Mouse (Mus musculus): ENCODE results near the gene Dnah17. TPM values are rescaled to one million over a fixed set of nuclear protein-coding genes. Genes with fewer than 3 reads are reported as not detected.

The Dnah17 gene
- polyA plus RNA-seq, 1 experiment from 2014 or later, result 0.29 TPM

DNA sequence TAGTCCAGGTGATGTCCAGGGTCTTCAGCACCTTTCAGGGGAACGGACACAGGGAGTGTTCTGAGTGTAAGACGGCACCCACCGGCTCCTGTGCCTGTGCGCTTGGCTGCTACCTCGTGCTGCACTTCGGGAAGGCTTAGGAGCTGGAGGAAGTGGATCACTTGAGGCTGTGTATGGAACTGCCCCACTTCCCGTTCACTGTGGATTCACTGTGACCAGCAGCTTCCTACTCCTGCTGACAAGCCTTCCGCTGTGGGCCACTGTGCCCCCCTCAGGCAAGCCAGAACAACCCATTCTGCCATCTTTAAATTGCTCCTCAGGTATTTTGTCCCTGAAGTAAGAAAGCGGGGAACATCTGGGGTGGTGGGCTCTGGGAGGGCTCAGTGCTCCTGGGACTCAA, 35.4 kb downstream of the Dnah17 start:
- Histone ChIP-seq H3K4me1 (ENCODE audit: control insufficient read depth, insufficient read depth, low read length) (no peaks in the 10 kb centered on the region), H3K9me3 (ENCODE audit: control insufficient read depth, low read depth, low read length) (no peaks in the 10 kb centered on the region)
- WGBS, result 85% methylated on average over 9 of the region's 9 CpGs

DNA sequence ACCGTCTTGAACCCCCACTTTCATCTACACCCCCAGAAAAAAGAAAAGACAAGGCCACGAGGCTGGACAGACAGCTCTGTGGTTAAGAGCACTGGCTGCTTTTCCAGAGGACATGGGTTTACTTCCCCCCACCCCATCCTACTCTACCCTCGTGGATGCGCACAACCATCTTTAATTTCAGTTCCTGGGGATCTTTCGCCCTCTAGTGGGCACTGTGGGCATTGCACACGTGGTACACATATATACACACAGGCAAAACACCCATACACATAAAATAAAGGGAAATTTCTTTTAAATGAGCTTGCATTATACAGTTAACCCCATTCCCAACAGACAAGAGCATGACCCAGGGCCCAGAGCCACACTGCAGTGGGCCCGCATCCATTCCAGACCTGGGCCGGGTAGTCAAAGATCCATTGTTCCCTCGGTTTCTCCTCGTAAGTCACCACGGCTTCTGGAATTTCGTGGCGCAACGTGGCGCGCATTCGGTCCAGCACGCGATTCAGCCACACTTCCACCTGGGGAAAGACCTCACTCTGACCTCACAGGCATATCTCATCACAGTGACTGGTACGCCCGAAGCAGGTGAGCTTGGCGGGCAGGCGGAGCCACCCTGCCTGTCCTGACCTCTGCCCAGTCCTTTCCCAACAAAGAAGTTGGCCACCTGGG, 39.3 kb downstream of the Dnah17 start:
- WGBS, result 86% methylated on average over 23 of the region's 23 CpGs
- ATAC-seq (ENCODE audit: insufficient number of reproducible peaks, insufficient read depth, low FRiP score, low read depth), result no peak
- no peaks in the 10 kb centered on the region for H3K27me3 ChIP-seq (ENCODE audit: control insufficient read depth, insufficient read depth, low read length)
- no peak overlapping the region for H3K27ac ChIP-seq (ENCODE audit: low read length)
- no peak overlapping the region for H3K9ac ChIP-seq (replicated peaks; ENCODE audit: low read depth, low read length)
- no peak overlapping the region for H3K4me3 ChIP-seq (ENCODE audit: low read depth, low read length)
- no peak overlapping the region for H3K4me2 ChIP-seq (replicated peaks; ENCODE audit: low read depth, low read length)
- no peaks in the 10 kb centered on the region for H3K4me1 ChIP-seq (ENCODE audit: control insufficient read depth, insufficient read depth, low read length)
- no peaks in the 10 kb centered on the region for H3K9me3 ChIP-seq (ENCODE audit: control insufficient read depth, low read depth, low read length)
- no peaks in the 10 kb centered on the region for H3K36me3 ChIP-seq (ENCODE audit: control insufficient read depth, insufficient read depth, low read length)

More for the DNA sequence above, 35.4 kb downstream of the Dnah17 start:
- Histone ChIP-seq H3K27me3 (ENCODE audit: control insufficient read depth, insufficient read depth, low read length) (no peaks in the 10 kb centered on the region), H3K4me3 (ENCODE audit: low read depth, low read length) (no peak overlapping the region), H3K9ac (replicated peaks; ENCODE audit: low read depth, low read length) (no peak overlapping the region), H3K27ac (ENCODE audit: low read length) (no peak overlapping the region), H3K36me3 (ENCODE audit: control insufficient read depth, insufficient read depth, low read length) (no peaks in the 10 kb centered on the region), H3K4me2 (replicated peaks; ENCODE audit: low read depth, low read length) (no peak overlapping the region)
- ATAC-seq (ENCODE audit: insufficient number of reproducible peaks, insufficient read depth, low FRiP score, low read depth), result no peak

DNA sequence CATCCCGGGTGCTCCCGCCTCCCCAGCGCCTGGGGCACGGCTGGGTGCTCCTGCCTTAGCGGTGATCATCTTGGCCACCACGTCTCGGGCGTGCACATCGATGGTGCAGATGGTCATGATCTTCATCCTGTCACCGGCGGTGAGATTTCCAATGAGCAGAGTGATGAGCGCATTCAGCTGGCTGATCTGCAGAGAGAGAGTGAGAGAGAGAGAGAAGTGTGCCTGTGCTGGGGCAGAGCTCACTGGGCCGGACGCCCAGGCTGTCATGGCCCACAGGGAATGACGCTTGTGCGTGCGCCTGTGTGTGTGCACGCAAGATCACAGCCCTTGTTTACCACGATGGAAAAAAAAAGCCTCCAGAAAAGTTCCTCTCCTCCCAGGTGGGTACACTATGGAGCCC, 41.5 kb downstream of the Dnah17 start:
- no peak for ATAC-seq (ENCODE audit: insufficient number of reproducible peaks, insufficient read depth, low FRiP score, low read depth)
- H3K27ac ChIP-seq (ENCODE audit: low read length), result no peak overlapping the region
- no peaks in the 10 kb centered on the region for H3K36me3 ChIP-seq (ENCODE audit: control insufficient read depth, insufficient read depth, low read length)
- no peaks in the 10 kb centered on the region for H3K9me3 ChIP-seq (ENCODE audit: control insufficient read depth, low read depth, low read length)
- no peak overlapping the region for H3K4me2 ChIP-seq (replicated peaks; ENCODE audit: low read depth, low read length)
- peaks cover 17% of the 10 kb centered on the region for H3K4me1 ChIP-seq (ENCODE audit: control insufficient read depth, insufficient read depth, low read length)
- no peak overlapping the region for H3K9ac ChIP-seq (replicated peaks; ENCODE audit: low read depth, low read length)
- H3K4me3 ChIP-seq (ENCODE audit: low read depth, low read length), result no peak overlapping the region
- H3K27me3 ChIP-seq (ENCODE audit: control insufficient read depth, insufficient read depth, low read length), result no peaks in the 10 kb centered on the region
- 84% methylated on average over 19 of the region's 19 CpGs for WGBS

DNA sequence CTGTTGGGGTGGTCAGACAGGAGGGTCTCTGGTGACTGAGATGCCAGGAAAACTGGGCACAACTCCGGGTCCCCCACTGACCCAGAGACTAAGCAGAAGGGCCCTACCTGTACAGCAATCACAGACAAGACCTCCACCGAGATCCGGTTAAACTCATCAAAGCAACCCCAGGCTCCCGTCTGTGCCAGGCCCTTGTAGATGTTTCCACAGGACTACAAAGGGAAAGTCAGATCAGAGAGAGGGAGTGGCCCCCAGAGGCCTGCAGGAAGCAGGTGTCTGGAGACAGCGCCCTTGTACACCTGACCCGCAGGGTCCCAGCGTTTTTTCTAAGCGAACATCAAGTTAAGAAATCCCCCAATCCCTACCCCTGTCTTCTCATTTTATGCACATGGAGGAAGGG, 44.5 kb downstream of the Dnah17 start:
- no peak for ATAC-seq (ENCODE audit: insufficient number of reproducible peaks, insufficient read depth, low FRiP score, low read depth)
- Histone ChIP-seq H3K36me3 (ENCODE audit: control insufficient read depth, insufficient read depth, low read length) (no peaks in the 10 kb centered on the region), H3K9ac (replicated peaks; ENCODE audit: low read depth, low read length) (no peak overlapping the region), H3K4me2 (replicated peaks; ENCODE audit: low read depth, low read length) (no peak overlapping the region), H3K4me1 (ENCODE audit: control insufficient read depth, insufficient read depth, low read length) (peaks cover 17% of the 10 kb centered on the region), H3K4me3 (ENCODE audit: low read depth, low read length) (no peak overlapping the region), H3K27ac (ENCODE audit: low read length) (no peak overlapping the region), H3K9me3 (ENCODE audit: control insufficient read depth, low read depth, low read length) (no peaks in the 10 kb centered on the region), H3K27me3 (ENCODE audit: control insufficient read depth, insufficient read depth, low read length) (no peaks in the 10 kb centered on the region)
- 63% methylated on average over 8 of the region's 8 CpGs for WGBS

DNA sequence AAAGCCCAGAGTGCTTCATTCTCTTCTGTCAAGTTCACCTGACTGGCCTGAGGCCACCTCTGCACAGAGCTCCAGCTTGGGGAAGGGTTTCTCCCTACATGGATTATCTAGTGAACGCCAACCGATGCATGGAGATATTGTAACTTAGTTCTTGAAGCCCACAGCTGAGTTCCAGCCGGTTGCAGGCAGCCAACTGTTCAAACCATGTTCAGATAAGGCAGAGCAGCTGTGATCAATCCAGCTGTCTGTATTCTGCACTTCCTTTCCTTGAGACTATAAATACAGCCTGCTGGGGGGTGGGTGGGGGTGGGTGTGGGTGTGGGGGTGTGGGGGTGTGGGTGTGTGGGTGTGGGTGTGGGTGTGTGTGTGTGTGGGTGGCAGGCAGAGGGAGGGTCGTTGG, 45.3 kb downstream of the Dnah17 start:
- no peak overlapping the region for H3K4me3 ChIP-seq (ENCODE audit: low read depth, low read length)
- H3K27ac ChIP-seq (ENCODE audit: low read length), result peak overlapping the region; percentile 58; the same call in 1 of the 2 replicates
- H3K4me2 ChIP-seq (replicated peaks; ENCODE audit: low read depth, low read length), result no peak overlapping the region
- peaks cover 17% of the 10 kb centered on the region for H3K4me1 ChIP-seq (ENCODE audit: control insufficient read depth, insufficient read depth, low read length)
- no peak overlapping the region for H3K9ac ChIP-seq (replicated peaks; ENCODE audit: low read depth, low read length)
- ATAC-seq (ENCODE audit: insufficient number of reproducible peaks, insufficient read depth, low FRiP score, low read depth), result peak; percentile 35; the same call in 1 of the 2 replicates
- H3K36me3 ChIP-seq (ENCODE audit: control insufficient read depth, insufficient read depth, low read length), result no peaks in the 10 kb centered on the region
- no peaks in the 10 kb centered on the region for H3K9me3 ChIP-seq (ENCODE audit: control insufficient read depth, low read depth, low read length)
- WGBS, result 32% methylated on average over 4 of the region's 4 CpGs
- H3K27me3 ChIP-seq (ENCODE audit: control insufficient read depth, insufficient read depth, low read length), result no peaks in the 10 kb centered on the region

DNA sequence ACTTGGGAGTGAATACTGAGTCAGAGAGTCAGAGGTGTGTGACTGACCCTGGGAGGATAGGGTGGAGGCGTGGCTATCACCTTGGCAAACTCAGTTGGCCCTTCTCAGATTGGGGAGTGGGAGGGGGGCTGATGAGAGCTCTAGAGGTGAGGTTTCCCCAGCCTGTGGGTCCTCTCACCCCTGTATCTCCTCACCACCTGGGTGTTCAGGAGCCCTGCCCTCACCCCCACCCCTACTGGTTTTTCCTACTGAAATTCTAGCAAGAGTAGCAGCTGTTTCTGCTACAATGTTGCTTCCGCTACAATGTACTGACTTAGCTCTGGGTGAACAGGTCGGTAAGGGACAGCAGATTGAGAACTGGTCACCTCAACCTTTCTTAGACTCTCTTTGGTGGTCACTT, 46.2 kb downstream of the Dnah17 start:
- 77% methylated on average over 3 of the region's 3 CpGs for WGBS
- Histone ChIP-seq H3K36me3 (ENCODE audit: control insufficient read depth, insufficient read depth, low read length) (no peaks in the 10 kb centered on the region), H3K9me3 (ENCODE audit: control insufficient read depth, low read depth, low read length) (no peaks in the 10 kb centered on the region), H3K9ac (replicated peaks; ENCODE audit: low read depth, low read length) (no peak overlapping the region), H3K27me3 (ENCODE audit: control insufficient read depth, insufficient read depth, low read length) (no peaks in the 10 kb centered on the region), H3K4me3 (ENCODE audit: low read depth, low read length) (no peak overlapping the region), H3K27ac (ENCODE audit: low read length) (no peak overlapping the region), H3K4me2 (replicated peaks; ENCODE audit: low read depth, low read length) (no peak overlapping the region), H3K4me1 (ENCODE audit: control insufficient read depth, insufficient read depth, low read length) (peaks cover 17% of the 10 kb centered on the region)
- no peak for ATAC-seq (ENCODE audit: insufficient number of reproducible peaks, insufficient read depth, low FRiP score, low read depth)

DNA sequence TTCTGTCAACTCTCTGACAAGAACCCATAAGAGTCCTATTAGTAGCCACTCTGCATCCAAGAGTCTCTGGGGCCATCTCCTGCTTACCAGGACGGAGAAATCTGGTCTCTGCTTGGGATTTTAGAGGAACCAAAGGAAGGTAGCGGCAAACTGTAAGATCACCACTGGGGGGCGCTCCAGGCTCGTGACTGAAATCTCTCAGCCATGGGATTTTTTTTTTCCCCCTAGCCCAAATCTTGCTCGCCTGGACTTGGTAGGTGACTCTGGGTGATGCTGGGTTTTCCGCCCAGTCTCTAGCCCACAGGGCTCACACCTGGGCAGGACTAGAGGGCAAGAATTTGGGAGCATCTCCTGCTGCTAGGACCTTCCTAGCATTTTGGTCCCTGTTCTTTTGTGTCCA, 46.6 kb downstream of the Dnah17 start:
- no peaks in the 10 kb centered on the region for H3K27me3 ChIP-seq (ENCODE audit: control insufficient read depth, insufficient read depth, low read length)
- H3K9me3 ChIP-seq (ENCODE audit: control insufficient read depth, low read depth, low read length), result no peaks in the 10 kb centered on the region
- H3K4me1 ChIP-seq (ENCODE audit: control insufficient read depth, insufficient read depth, low read length), result peaks cover 17% of the 10 kb centered on the region
- no peak overlapping the region for H3K4me3 ChIP-seq (ENCODE audit: low read depth, low read length)
- no peak overlapping the region for H3K27ac ChIP-seq (ENCODE audit: low read length)
- ATAC-seq (ENCODE audit: insufficient number of reproducible peaks, insufficient read depth, low FRiP score, low read depth), result no peak
- H3K36me3 ChIP-seq (ENCODE audit: control insufficient read depth, insufficient read depth, low read length), result no peaks in the 10 kb centered on the region
- 15% methylated on average over 6 of the region's 6 CpGs for WGBS
- H3K4me2 ChIP-seq (replicated peaks; ENCODE audit: low read depth, low read length), result no peak overlapping the region
- H3K9ac ChIP-seq (replicated peaks; ENCODE audit: low read depth, low read length), result no peak overlapping the region

DNA sequence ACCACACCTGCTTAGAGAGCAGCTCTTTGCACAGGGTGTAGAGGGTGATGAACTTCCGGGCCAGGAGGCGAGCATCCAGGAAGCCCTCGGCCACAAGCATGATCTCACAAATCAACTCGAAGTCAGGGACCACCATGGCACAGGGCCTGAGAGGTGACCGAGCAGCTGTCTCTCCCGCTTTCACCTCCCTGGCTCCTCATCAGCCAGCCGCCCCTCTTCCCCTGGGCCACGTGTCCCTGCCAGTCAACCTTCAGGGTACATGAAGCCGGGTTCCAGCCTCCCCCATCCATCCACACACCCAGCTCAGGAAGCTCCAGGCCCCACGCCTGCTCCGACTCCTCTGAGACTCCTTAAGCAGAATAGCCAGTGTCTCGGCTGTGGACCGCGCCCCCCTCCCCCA, 48.1 kb downstream of the Dnah17 start:
- ATAC-seq (ENCODE audit: insufficient number of reproducible peaks, insufficient read depth, low FRiP score, low read depth), result no peak

DNA sequence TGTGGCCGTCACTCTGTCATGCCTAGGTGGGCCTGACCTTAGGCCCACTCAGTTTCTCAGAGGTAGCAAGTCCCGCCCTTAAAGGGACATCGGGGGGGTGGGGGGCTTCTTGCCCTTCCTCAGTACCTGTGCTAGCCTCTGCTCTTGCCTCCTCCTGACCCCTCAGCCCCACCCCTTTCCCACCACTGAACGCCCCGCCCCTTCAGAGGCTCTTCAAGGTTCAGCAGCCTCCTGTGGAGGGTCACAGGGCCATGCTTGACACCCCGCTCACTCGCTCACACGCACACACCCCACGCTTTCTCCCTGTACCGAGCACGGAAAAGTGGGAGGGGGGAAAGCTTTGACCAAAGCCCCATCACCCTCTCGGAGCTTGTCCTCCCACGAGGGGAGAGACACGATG, 50.7 kb downstream of the Dnah17 start:
- H3K4me3 ChIP-seq (ENCODE audit: low read depth, low read length), result no peak overlapping the region
- peaks cover 10% of the 10 kb centered on the region; the same call in 1 of the 2 replicates for H3K4me1 ChIP-seq (ENCODE audit: control insufficient read depth, insufficient read depth, low read length)
- H3K27me3 ChIP-seq (ENCODE audit: control insufficient read depth, insufficient read depth, low read length), result no peaks in the 10 kb centered on the region
- H3K27ac ChIP-seq (ENCODE audit: low read length), result no peak overlapping the region
- H3K9me3 ChIP-seq (ENCODE audit: control insufficient read depth, low read depth, low read length), result no peaks in the 10 kb centered on the region
- H3K4me2 ChIP-seq (replicated peaks; ENCODE audit: low read depth, low read length), result no peak overlapping the region
- 70% methylated on average over 14 of the region's 14 CpGs for WGBS
- H3K36me3 ChIP-seq (ENCODE audit: control insufficient read depth, insufficient read depth, low read length), result no peaks in the 10 kb centered on the region
- ATAC-seq (ENCODE audit: insufficient number of reproducible peaks, insufficient read depth, low FRiP score, low read depth), result no peak
- no peak overlapping the region for H3K9ac ChIP-seq (replicated peaks; ENCODE audit: low read depth, low read length)

More for the DNA sequence above, 48.1 kb downstream of the Dnah17 start:
- H3K27me3 ChIP-seq (ENCODE audit: control insufficient read depth, insufficient read depth, low read length), result no peaks in the 10 kb centered on the region
- WGBS, result 92% methylated on average over 14 of the region's 14 CpGs
- no peaks in the 10 kb centered on the region for H3K36me3 ChIP-seq (ENCODE audit: control insufficient read depth, insufficient read depth, low read length)
- no peak overlapping the region for H3K4me2 ChIP-seq (replicated peaks; ENCODE audit: low read depth, low read length)
- peaks cover 17% of the 10 kb centered on the region for H3K4me1 ChIP-seq (ENCODE audit: control insufficient read depth, insufficient read depth, low read length)
- H3K9ac ChIP-seq (replicated peaks; ENCODE audit: low read depth, low read length), result no peak overlapping the region
- H3K4me3 ChIP-seq (ENCODE audit: low read depth, low read length), result no peak overlapping the region
- no peaks in the 10 kb centered on the region for H3K9me3 ChIP-seq (ENCODE audit: control insufficient read depth, low read depth, low read length)
- no peak overlapping the region for H3K27ac ChIP-seq (ENCODE audit: low read length)
